Mouse (Mus musculus) hindbrain, embryonic 13.5 days (tissue): Measurements from ENCODE around the gene Chuk. TPM values are rescaled to one million over a fixed set of nuclear protein-coding genes. Genes with fewer than 3 reads are reported as not detected.

ENCODE experiments used
- ATAC-seq: fragments of 200-750 bp; cut with Nextera tagmentation; 2 replicates; pipeline ENCODE4 v1.8.0; 2017; ENCODE audit warnings: moderate TSS enrichment; ENCODE audit not compliant: low FRiP score
- H3K27ac ChIP-seq: fragments of 300-500 bp; sonication (generic); 2 replicates; pipeline ENCODE4 v1.5.1; 2015; ENCODE audit warnings: inconsistent platforms, mild to moderate bottlenecking, moderate library complexity
- H3K27me3 ChIP-seq: fragments of 300-500 bp; sonication (generic); 2 replicates; pipeline ENCODE4 v1.6.1; 2015; ENCODE audit warnings: mild to moderate bottlenecking, inconsistent platforms
- H3K36me3 ChIP-seq: fragments of 300-500 bp; sonication (generic); 2 replicates; pipeline ENCODE4 v1.6.1; 2015; ENCODE audit warnings: mild to moderate bottlenecking, inconsistent platforms
- H3K4me1 ChIP-seq: fragments of 300-500 bp; sonication (generic); replicated peaks from 2 replicates; pipeline ENCODE4 v1.6.1; 2015; ENCODE audit warnings: inconsistent platforms
- H3K4me2 ChIP-seq: fragments of 300-500 bp; sonication (generic); 2 replicates; pipeline ENCODE4 v1.6.1; 2015; ENCODE audit warnings: inconsistent platforms, mild to moderate bottlenecking, moderate library complexity
- H3K4me3 ChIP-seq: fragments of 300-500 bp; sonication (generic); 2 replicates; pipeline ENCODE4 v1.5.1; 2015; ENCODE audit warnings: mild to moderate bottlenecking, inconsistent platforms
- H3K9ac ChIP-seq: fragments of 300-500 bp; sonication (generic); 2 replicates; pipeline ENCODE4 v1.6.1; 2015; ENCODE audit warnings: mild to moderate bottlenecking, inconsistent platforms
- H3K9me3 ChIP-seq: fragments of 300-500 bp; sonication (generic); 2 replicates; pipeline ENCODE4 v1.6.1; 2016; ENCODE audit warnings: inconsistent platforms
- WGBS: fragments of 180-500 bp; shearing (Covaris S2); methylation state at CpG from one replicate; pipeline ENCODE4 v1.1.7; 2015; 5-methylcytosine and 5-hydroxymethylcytosine counted together
- polyA plus RNA-seq: library from polyadenylated mRNA; unstranded; fragments of >200 nt; fragmentation: Nextera tagmentation; extraction: Ambion mirVana; gene quantifications from 2 replicates; pipeline ENCODE4 v1.2.1, GENCODE M21; 2015

Gene Chuk
- polyA plus RNA-seq, 1 experiment from 2014 or later = 67.5 TPM

DNA sequence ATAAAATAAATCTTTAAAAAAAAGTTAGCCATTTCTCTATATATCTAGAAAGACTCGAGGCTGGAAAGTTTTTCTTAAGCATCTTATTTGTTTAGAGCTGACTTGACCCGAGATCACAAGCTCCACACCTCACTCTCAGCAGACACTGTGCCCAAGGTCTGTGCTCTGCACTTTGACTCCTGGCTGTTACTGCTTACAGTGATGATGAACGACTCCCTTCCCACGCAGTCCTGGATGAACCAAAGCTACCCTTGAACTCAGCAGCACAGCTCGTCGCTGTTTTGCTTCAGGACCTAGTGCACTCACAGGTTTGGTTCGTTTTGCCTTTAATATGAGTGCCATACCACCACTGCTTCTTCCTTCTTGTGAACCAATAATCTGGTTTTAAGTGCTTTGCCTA lies 43.5 kb downstream of the Chuk start:
- Histone ChIP-seq H3K27me3 (no peaks in the 10 kb centered on the region), H3K4me1 (peaks cover 19% of the 10 kb centered on the region), H3K9ac (no peak overlapping the region), H3K4me2 (no peak overlapping the region), H3K4me3 (no peak overlapping the region), H3K9me3 (no peaks in the 10 kb centered on the region), H3K36me3 (peaks cover 34% of the 10 kb centered on the region), H3K27ac (no peak overlapping the region)
- ATAC-seq = no peak
- WGBS = 91% methylated on average over 7 of the region's 7 CpGs

GRCm38 (mm10) chr19:44060226-44060625 lies 47.1 kb downstream of the Chuk start:
- no peak overlapping the region for H3K4me2 ChIP-seq
- H3K9me3 ChIP-seq = no peaks in the 10 kb centered on the region
- no peak overlapping the region for H3K27ac ChIP-seq
- H3K4me3 ChIP-seq = no peak overlapping the region
- no peak overlapping the region for H3K9ac ChIP-seq
- peaks cover 54% of the 10 kb centered on the region for H3K36me3 ChIP-seq
- WGBS = 91% methylated on average over 3 of the region's 3 CpGs
- H3K27me3 ChIP-seq = no peaks in the 10 kb centered on the region
- ATAC-seq = no peak
- H3K4me1 ChIP-seq = no peaks in the 10 kb centered on the region

- no peak for ATAC-seq
- no peaks in the 10 kb centered on the region for H3K9me3 ChIP-seq
- peaks cover 46% of the 10 kb centered on the region for H3K36me3 ChIP-seq
- H3K27ac ChIP-seq = no peak overlapping the region
- WGBS = 79% methylated on average over 4 of the region's 4 CpGs
- no peak overlapping the region for H3K9ac ChIP-seq
- no peaks in the 10 kb centered on the region for H3K27me3 ChIP-seq
- no peak overlapping the region for H3K4me3 ChIP-seq
- H3K4me1 ChIP-seq = no peaks in the 10 kb centered on the region
- H3K4me2 ChIP-seq = no peak overlapping the region
Measured at GRCm38 (mm10) chr19:44055173-44055826, 52.0 kb downstream of the Chuk start.

- Histone ChIP-seq H3K4me2 (no peak overlapping the region), H3K27me3 (no peaks in the 10 kb centered on the region), H3K36me3 (peaks cover 34% of the 10 kb centered on the region), H3K4me1 (no peaks in the 10 kb centered on the region), H3K27ac (no peak overlapping the region), H3K9ac (no peak overlapping the region), H3K4me3 (no peak overlapping the region), H3K9me3 (no peaks in the 10 kb centered on the region)
- WGBS = 85% methylated on average over 4 of the region's 4 CpGs
- no peak for ATAC-seq
Measured at GRCm38 (mm10) chr19:44050388-44050787, 56.9 kb downstream of the Chuk start.

GRCm38 (mm10) chr19:44049282-44049681 lies 58.0 kb downstream of the Chuk start:
- H3K4me1 ChIP-seq = no peaks in the 10 kb centered on the region
- peaks cover 32% of the 10 kb centered on the region for H3K36me3 ChIP-seq
- 53% methylated on average over 3 of the region's 3 CpGs for WGBS
- ATAC-seq = no peak
- no peaks in the 10 kb centered on the region for H3K27me3 ChIP-seq
- H3K27ac ChIP-seq = no peak overlapping the region
- H3K4me2 ChIP-seq = no peak overlapping the region
- no peaks in the 10 kb centered on the region for H3K9me3 ChIP-seq
- H3K4me3 ChIP-seq = no peak overlapping the region
- H3K9ac ChIP-seq = no peak overlapping the region

DNA sequence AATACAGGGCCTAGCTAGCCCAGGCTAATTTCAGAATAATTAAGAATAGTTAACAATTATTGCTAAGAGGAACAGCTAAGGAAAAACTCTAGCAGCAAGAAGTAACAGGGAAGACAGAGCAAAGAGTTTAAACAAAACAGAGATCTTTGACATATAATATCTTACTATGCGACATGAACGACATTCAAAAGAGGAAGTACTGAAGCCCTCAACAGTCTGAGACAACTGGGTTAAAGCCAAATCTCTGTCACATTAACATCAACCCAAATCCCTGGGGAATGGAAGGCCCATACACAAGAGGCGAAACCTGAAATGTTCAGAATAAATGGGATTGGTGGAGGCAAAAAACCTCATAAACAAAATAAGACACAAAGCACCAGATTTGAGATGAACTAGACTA lies 61.4 kb downstream of the Chuk start:
- Histone ChIP-seq H3K9me3 (no peaks in the 10 kb centered on the region), H3K27ac (no peak overlapping the region), H3K4me2 (no peak overlapping the region), H3K27me3 (no peaks in the 10 kb centered on the region), H3K4me1 (peaks cover 5% of the 10 kb centered on the region; the same call in 1 of the 2 replicates), H3K4me3 (no peak overlapping the region), H3K36me3 (peaks cover 18% of the 10 kb centered on the region), H3K9ac (no peak overlapping the region)
- WGBS = 84% methylated on average over 3 of the region's 3 CpGs
- no peak for ATAC-seq

GRCm38 (mm10) chr19:44042121-44042520 lies 65.2 kb downstream of the Chuk start:
- Histone ChIP-seq H3K9me3 (no peaks in the 10 kb centered on the region), H3K4me3 (no peak overlapping the region), H3K4me2 (no peak overlapping the region), H3K27me3 (no peaks in the 10 kb centered on the region), H3K4me1 (peaks cover 5% of the 10 kb centered on the region; the same call in 1 of the 2 replicates), H3K36me3 (peaks cover 40% of the 10 kb centered on the region), H3K9ac (no peak overlapping the region), H3K27ac (no peak overlapping the region)
- 82% methylated on average over 5 of the region's 5 CpGs for WGBS
- no peak for ATAC-seq

DNA sequence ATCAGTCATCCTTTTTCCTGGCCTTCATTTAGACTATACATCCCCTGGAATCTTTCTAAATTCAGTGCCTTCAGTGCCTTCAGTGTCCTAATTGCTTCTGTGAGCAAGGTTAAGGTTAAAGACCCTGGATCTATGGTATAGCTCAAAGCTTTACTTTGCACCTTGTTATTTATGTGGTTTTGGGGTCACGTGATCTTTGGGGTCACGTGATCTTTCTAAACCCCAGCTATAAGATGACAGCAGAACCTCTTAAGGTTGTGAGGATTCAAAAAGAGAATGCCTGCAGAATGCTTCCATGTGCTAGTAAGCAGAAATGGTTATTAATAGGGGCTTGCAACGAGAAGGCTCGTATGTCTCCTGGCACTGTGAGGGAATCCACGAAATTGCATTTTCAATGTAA lies 73.9 kb downstream of the Chuk start:
- no peaks in the 10 kb centered on the region for H3K4me1 ChIP-seq
- H3K27me3 ChIP-seq = no peaks in the 10 kb centered on the region
- H3K36me3 ChIP-seq = peaks cover 44% of the 10 kb centered on the region
- H3K27ac ChIP-seq = no peak overlapping the region
- WGBS = 82% methylated on average over 5 of the region's 5 CpGs
- H3K4me2 ChIP-seq = no peak overlapping the region
- H3K9ac ChIP-seq = no peak overlapping the region
- ATAC-seq = no peak
- H3K4me3 ChIP-seq = no peak overlapping the region
- H3K9me3 ChIP-seq = no peaks in the 10 kb centered on the region

DNA sequence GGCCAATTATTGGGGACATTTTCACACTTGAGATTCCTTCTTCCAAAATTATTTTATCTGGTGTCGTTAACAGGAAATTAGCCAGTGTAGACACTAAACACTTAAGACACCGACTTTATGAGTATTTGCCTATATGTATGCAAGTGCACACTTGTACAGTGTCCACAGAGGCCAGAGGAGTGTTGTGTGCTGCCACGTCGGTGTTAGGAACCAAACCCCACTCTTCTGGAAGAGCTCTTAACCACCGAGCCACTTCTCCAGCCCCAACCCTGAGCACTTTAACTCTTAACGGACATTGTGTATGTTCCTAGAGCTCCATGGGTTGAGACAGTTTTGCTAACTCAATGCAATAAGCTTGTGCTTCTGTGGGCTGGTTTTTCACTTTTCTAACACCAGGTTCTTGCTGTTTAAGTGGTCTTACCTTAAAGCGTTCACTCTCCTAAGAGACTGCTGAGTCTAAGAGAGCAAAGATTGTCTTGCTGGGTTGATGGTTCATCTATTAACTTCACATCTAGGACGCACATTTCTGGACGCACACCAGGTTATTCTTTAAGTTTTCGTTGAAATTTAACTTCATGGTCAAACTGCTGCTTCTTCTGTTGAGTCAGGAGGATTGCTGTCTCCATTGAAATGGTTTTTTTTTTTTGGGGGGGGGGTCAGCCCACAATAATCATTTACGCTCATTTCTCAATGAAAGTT lies 75.1 kb downstream of the Chuk start:
- Histone ChIP-seq H3K36me3 (peaks cover 35% of the 10 kb centered on the region), H3K4me1 (no peaks in the 10 kb centered on the region), H3K4me2 (no peak overlapping the region), H3K27ac (no peak overlapping the region), H3K9ac (no peak overlapping the region), H3K4me3 (no peak overlapping the region), H3K9me3 (no peaks in the 10 kb centered on the region), H3K27me3 (no peaks in the 10 kb centered on the region)
- ATAC-seq = no peak
- 88% methylated on average over 11 of the region's 11 CpGs for WGBS

DNA sequence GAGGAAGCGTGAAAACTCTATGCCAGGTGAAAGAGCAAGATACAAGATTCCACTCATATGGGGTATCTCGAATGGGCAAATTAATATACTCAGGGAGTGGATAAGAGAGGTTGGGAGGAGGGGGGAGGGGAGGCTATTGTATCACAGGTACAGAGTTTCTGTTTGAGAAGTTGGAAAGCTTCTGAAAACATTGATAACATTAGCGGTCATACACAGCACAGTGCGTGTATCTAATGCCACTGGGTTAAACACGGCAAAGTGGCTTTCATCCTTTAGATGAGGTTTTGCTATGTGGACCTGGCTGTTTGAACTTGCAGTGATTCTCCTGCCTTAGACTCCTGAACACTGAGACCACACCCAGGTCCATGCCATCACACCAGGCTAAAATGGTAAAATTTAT lies 77.3 kb downstream of the Chuk start:
- H3K27ac ChIP-seq = no peak overlapping the region
- no peaks in the 10 kb centered on the region for H3K9me3 ChIP-seq
- H3K27me3 ChIP-seq = no peaks in the 10 kb centered on the region
- no peak for ATAC-seq
- H3K4me1 ChIP-seq = no peaks in the 10 kb centered on the region
- H3K9ac ChIP-seq = no peak overlapping the region
- H3K4me3 ChIP-seq = no peak overlapping the region
- 93% methylated on average over 5 of the region's 5 CpGs for WGBS
- peaks cover 16% of the 10 kb centered on the region for H3K36me3 ChIP-seq
- H3K4me2 ChIP-seq = no peak overlapping the region

- Histone ChIP-seq H3K9ac (no peak within 1 kb of the TSS), H3K4me2 (no peak within 1 kb of the TSS), H3K27ac (no peak within 1 kb of the TSS), H3K4me1 (no peaks in the 10 kb centered on the region), H3K4me3 (no peak within 1 kb of the TSS), H3K27me3 (no peaks in the 10 kb centered on the region), H3K36me3 (peaks cover 14% of the 10 kb centered on the region), H3K9me3 (no peaks in the 10 kb centered on the region)
- ATAC-seq = no peak
- WGBS = 75% methylated on average over 6 of the region's 8 CpGs
Measured at GRCm38 (mm10) chr19:44028972-44029371, 78.3 kb downstream of the Chuk start, which contains the start of gene Cyp2c23. Cyp2c23 (minus strand) TSS chr19:44029208.

DNA sequence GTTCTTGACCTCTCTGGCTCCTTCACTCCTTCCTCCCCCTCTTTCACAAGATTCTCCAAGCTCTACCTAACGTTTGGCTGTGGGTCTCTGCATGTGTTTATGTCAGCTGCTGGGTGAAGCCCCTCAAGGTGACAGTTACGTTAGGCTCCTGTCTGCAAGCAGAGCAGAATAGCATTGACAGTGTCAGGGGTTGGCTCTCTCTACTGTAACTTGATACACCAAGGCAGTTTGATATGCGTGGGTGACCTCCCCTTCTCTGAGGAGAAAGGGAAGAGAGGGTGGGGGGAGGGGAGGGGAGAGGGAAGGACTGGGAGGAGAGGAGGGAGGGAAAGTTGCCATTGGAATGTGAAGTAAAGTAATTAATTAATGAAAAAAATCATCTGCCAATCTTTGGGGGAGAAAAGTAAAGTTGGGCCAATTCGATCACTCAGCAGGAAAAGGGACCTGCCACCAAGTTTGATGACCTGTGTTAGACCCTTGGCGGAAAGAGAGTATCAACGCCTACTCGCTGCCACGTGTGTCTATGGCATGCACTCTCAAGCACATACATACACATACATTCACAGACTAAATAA lies 80.2 kb downstream of the Chuk start:
- Histone ChIP-seq H3K4me2 (no peak overlapping the region), H3K36me3 (peaks cover 3% of the 10 kb centered on the region; the same call in 1 of the 2 replicates), H3K4me3 (no peak overlapping the region), H3K9ac (no peak overlapping the region), H3K27ac (no peak overlapping the region), H3K9me3 (no peaks in the 10 kb centered on the region), H3K4me1 (no peaks in the 10 kb centered on the region), H3K27me3 (no peaks in the 10 kb centered on the region)
- WGBS = 68% methylated on average over 8 of the region's 8 CpGs
- ATAC-seq = no peak
